Mouse (Mus musculus) E14TG2a.4 (cell line): ENCODE results near the gene Pbrm1.

Source experiments
- CTCF ChIP-seq: conservative IDR thresholded peaks from 2 replicates; pipeline ENCODE4 v1.5.1; 2014; ENCODE audit warnings: low read length
- NANOG ChIP-seq: IDR thresholded peaks from 2 replicates; pipeline ENCODE4 v1.6.1; 2014; ENCODE audit warnings: borderline replicate concordance, low read length, mixed read lengths
- POU5F1 ChIP-seq: IDR thresholded peaks from 2 replicates; pipeline ENCODE4 v1.6.1; 2014; ENCODE audit warnings: low read length, borderline replicate concordance

DNA sequence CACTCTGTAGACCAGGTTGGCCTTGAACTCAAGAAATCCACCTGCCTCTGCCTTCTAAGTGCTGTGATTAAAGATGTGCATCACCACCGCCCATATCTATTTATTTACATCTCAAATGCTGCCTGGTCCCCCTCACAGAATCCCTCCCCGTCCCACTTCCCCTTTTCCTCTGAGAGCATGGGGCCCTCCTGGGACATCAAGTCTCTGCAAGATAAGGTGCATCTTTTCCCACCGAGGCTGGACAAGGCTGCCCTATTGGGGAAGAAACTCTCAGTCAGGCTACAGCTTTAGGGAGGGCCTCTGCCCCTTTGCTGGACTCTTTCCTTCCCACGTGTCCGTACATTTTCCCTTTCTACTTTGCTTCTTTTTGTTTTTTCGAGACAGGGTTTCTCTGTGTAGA, 150.6 kb downstream of the Pbrm1 start:
- TF ChIP-seq CTCF, result no peak
- no peak for TF ChIP-seq POU5F1
- no peak for TF ChIP-seq NANOG
